Mouse (Mus musculus): ENCODE measurements around the gene Paqr9.

Gene Paqr9

GRCm38 (mm10) chr9:95566394-95566793 is 6.9 kb downstream of the Paqr9 start:
- Histone ChIP-seq H3K36me3 (ENCODE audit: insufficient read depth, low read length) (no peaks in the 10 kb centered on the region), H3K27me3 (ENCODE audit: insufficient read depth, low read length) (peaks cover 46% of the 10 kb centered on the region), H3K4me3 (replicated peaks; ENCODE audit: low read length) (no peak overlapping the region), H3K4me1 (replicated peaks; ENCODE audit: low read depth, low read length) (peaks cover 23% of the 10 kb centered on the region), H3K9me3 (ENCODE audit: low read length) (peaks cover 4% of the 10 kb centered on the region; the same call in 1 of the 2 replicates)
- TF ChIP-seq NANOG (IDR thresholded peaks at IDR 0.05; ENCODE audit: borderline replicate concordance, low read length) (no peak), POU5F1 (IDR thresholded peaks at IDR 0.05; ENCODE audit: borderline replicate concordance, low read length) (no peak), CTCF (conservative IDR thresholded peaks at IDR 0.05; ENCODE audit: low read length) (no peak)

GRCm38 (mm10) chr9:95566931-95567330 is 7.5 kb downstream of the Paqr9 start:
- peaks cover 45% of the 10 kb centered on the region for H3K27me3 ChIP-seq (ENCODE audit: insufficient read depth, low read length)
- TF ChIP-seq POU5F1 (IDR thresholded peaks at IDR 0.05; ENCODE audit: borderline replicate concordance, low read length) (no peak), CTCF (conservative IDR thresholded peaks at IDR 0.05; ENCODE audit: low read length) (no peak), NANOG (IDR thresholded peaks at IDR 0.05; ENCODE audit: borderline replicate concordance, low read length) (no peak)
- H3K4me1 ChIP-seq (replicated peaks; ENCODE audit: low read depth, low read length), result peaks cover 23% of the 10 kb centered on the region
- no peaks in the 10 kb centered on the region for H3K36me3 ChIP-seq (ENCODE audit: insufficient read depth, low read length)
- H3K4me3 ChIP-seq (replicated peaks; ENCODE audit: low read length), result no peak overlapping the region
- H3K9me3 ChIP-seq (ENCODE audit: low read length), result peaks cover 4% of the 10 kb centered on the region; the same call in 1 of the 2 replicates

- no peaks in the 10 kb centered on the region for H3K36me3 ChIP-seq (ENCODE audit: insufficient read depth, low read length)
- H3K4me3 ChIP-seq (replicated peaks; ENCODE audit: low read length), result no peak overlapping the region
- H3K4me1 ChIP-seq (replicated peaks; ENCODE audit: low read depth, low read length), result peaks cover 23% of the 10 kb centered on the region
- peaks cover 36% of the 10 kb centered on the region for H3K27me3 ChIP-seq (ENCODE audit: insufficient read depth, low read length)
- TF ChIP-seq NANOG (IDR thresholded peaks at IDR 0.05; ENCODE audit: borderline replicate concordance, low read length) (peak; percentile 16; the same call in 1 of the 2 replicates), CTCF (conservative IDR thresholded peaks at IDR 0.05; ENCODE audit: low read length) (no peak)
- H3K9me3 ChIP-seq (ENCODE audit: low read length), result peaks cover 4% of the 10 kb centered on the region; the same call in 1 of the 2 replicates
Measured at GRCm38 (mm10) chr9:95569249-95569648, 9.8 kb downstream of the Paqr9 start.

- peaks cover 31% of the 10 kb centered on the region for H3K27me3 ChIP-seq (ENCODE audit: insufficient read depth, low read length)
- no peak for TF ChIP-seq CTCF (conservative IDR thresholded peaks at IDR 0.05; ENCODE audit: low read length)
- TF ChIP-seq POU5F1 (IDR thresholded peaks at IDR 0.05; ENCODE audit: borderline replicate concordance, low read length), result no peak
- TF ChIP-seq NANOG (IDR thresholded peaks at IDR 0.05; ENCODE audit: borderline replicate concordance, low read length), result no peak
- H3K4me3 ChIP-seq (replicated peaks; ENCODE audit: low read length), result no peak overlapping the region
- peaks cover 4% of the 10 kb centered on the region; the same call in 1 of the 2 replicates for H3K9me3 ChIP-seq (ENCODE audit: low read length)
- H3K36me3 ChIP-seq (ENCODE audit: insufficient read depth, low read length), result no peaks in the 10 kb centered on the region
- H3K4me1 ChIP-seq (replicated peaks; ENCODE audit: low read depth, low read length), result peaks cover 23% of the 10 kb centered on the region
Measured at GRCm38 (mm10) chr9:95569966-95570365, 10.5 kb downstream of the Paqr9 start.

- H3K27me3 ChIP-seq (ENCODE audit: insufficient read depth, low read length), result peaks cover 25% of the 10 kb centered on the region
- no peaks in the 10 kb centered on the region for H3K36me3 ChIP-seq (ENCODE audit: insufficient read depth, low read length)
- H3K4me1 ChIP-seq (replicated peaks; ENCODE audit: low read depth, low read length), result peaks cover 23% of the 10 kb centered on the region
- peaks cover 4% of the 10 kb centered on the region; the same call in 1 of the 2 replicates for H3K9me3 ChIP-seq (ENCODE audit: low read length)
- no peak for TF ChIP-seq NANOG (IDR thresholded peaks at IDR 0.05; ENCODE audit: borderline replicate concordance, low read length)
- H3K4me3 ChIP-seq (replicated peaks; ENCODE audit: low read length), result no peak overlapping the region
Measured at GRCm38 (mm10) chr9:95570604-95571003, 11.1 kb downstream of the Paqr9 start.

GRCm38 (mm10) chr9:95571494-95571893 is 12.0 kb downstream of the Paqr9 start:
- Histone ChIP-seq H3K4me3 (replicated peaks; ENCODE audit: low read length) (no peak overlapping the region), H3K9me3 (ENCODE audit: low read length) (peaks cover 4% of the 10 kb centered on the region; the same call in 1 of the 2 replicates), H3K4me1 (replicated peaks; ENCODE audit: low read depth, low read length) (peaks cover 23% of the 10 kb centered on the region), H3K27me3 (ENCODE audit: insufficient read depth, low read length) (peaks cover 25% of the 10 kb centered on the region), H3K36me3 (ENCODE audit: insufficient read depth, low read length) (no peaks in the 10 kb centered on the region)
- TF ChIP-seq POU5F1 (IDR thresholded peaks at IDR 0.05; ENCODE audit: borderline replicate concordance, low read length) (no peak), CTCF (conservative IDR thresholded peaks at IDR 0.05; ENCODE audit: low read length) (no peak), NANOG (IDR thresholded peaks at IDR 0.05; ENCODE audit: borderline replicate concordance, low read length) (no peak)

- TF ChIP-seq CTCF (conservative IDR thresholded peaks at IDR 0.05; ENCODE audit: low read length), result no peak
- TF ChIP-seq POU5F1 (IDR thresholded peaks at IDR 0.05; ENCODE audit: borderline replicate concordance, low read length), result no peak
- no peak for TF ChIP-seq NANOG (IDR thresholded peaks at IDR 0.05; ENCODE audit: borderline replicate concordance, low read length)
- peaks cover 21% of the 10 kb centered on the region for H3K27me3 ChIP-seq (ENCODE audit: insufficient read depth, low read length)
Measured at GRCm38 (mm10) chr9:95572558-95572957, 13.1 kb downstream of the Paqr9 start.

GRCm38 (mm10) chr9:95574116-95574515 is 14.7 kb downstream of the Paqr9 start:
- H3K9me3 ChIP-seq (ENCODE audit: low read length), result peaks cover 4% of the 10 kb centered on the region; the same call in 1 of the 2 replicates
- peaks cover 11% of the 10 kb centered on the region for H3K4me1 ChIP-seq (replicated peaks; ENCODE audit: low read depth, low read length)

More at GRCm38 (mm10) chr9:95572558-95572957, 13.1 kb downstream of the Paqr9 start:
- peaks cover 16% of the 10 kb centered on the region for H3K4me1 ChIP-seq (replicated peaks; ENCODE audit: low read depth, low read length)
- H3K9me3 ChIP-seq (ENCODE audit: low read length), result peaks cover 4% of the 10 kb centered on the region; the same call in 1 of the 2 replicates
- H3K4me3 ChIP-seq (replicated peaks; ENCODE audit: low read length), result no peak overlapping the region
- no peaks in the 10 kb centered on the region for H3K36me3 ChIP-seq (ENCODE audit: insufficient read depth, low read length)

GRCm38 (mm10) chr9:95577502-95577901 is 18.0 kb downstream of the Paqr9 start:
- H3K4me3 ChIP-seq (replicated peaks; ENCODE audit: low read length), result no peak overlapping the region
- peaks cover 15% of the 10 kb centered on the region for H3K27me3 ChIP-seq (ENCODE audit: insufficient read depth, low read length)
- H3K36me3 ChIP-seq (ENCODE audit: insufficient read depth, low read length), result no peaks in the 10 kb centered on the region
- H3K9me3 ChIP-seq (ENCODE audit: low read length), result peaks cover 9% of the 10 kb centered on the region; the same call in 1 of the 2 replicates
- TF ChIP-seq POU5F1 (IDR thresholded peaks at IDR 0.05; ENCODE audit: borderline replicate concordance, low read length) (no peak), CTCF (conservative IDR thresholded peaks at IDR 0.05; ENCODE audit: low read length) (no peak), NANOG (IDR thresholded peaks at IDR 0.05; ENCODE audit: borderline replicate concordance, low read length) (no peak)
- H3K4me1 ChIP-seq (replicated peaks; ENCODE audit: low read depth, low read length), result no peaks in the 10 kb centered on the region

More at GRCm38 (mm10) chr9:95574116-95574515, 14.7 kb downstream of the Paqr9 start:
- no peak for TF ChIP-seq NANOG (IDR thresholded peaks at IDR 0.05; ENCODE audit: borderline replicate concordance, low read length)
- no peak for TF ChIP-seq POU5F1 (IDR thresholded peaks at IDR 0.05; ENCODE audit: borderline replicate concordance, low read length)
- no peak for TF ChIP-seq CTCF (conservative IDR thresholded peaks at IDR 0.05; ENCODE audit: low read length)
- H3K36me3 ChIP-seq (ENCODE audit: insufficient read depth, low read length), result no peaks in the 10 kb centered on the region
- H3K4me3 ChIP-seq (replicated peaks; ENCODE audit: low read length), result no peak overlapping the region
- H3K27me3 ChIP-seq (ENCODE audit: insufficient read depth, low read length), result peaks cover 21% of the 10 kb centered on the region
